Mouse (Mus musculus) stomach, embryonic 14.5 days (tissue): Measurements from ENCODE around the gene Pigk. TPM values are rescaled to one million over a fixed set of nuclear protein-coding genes. Genes with fewer than 3 reads are reported as not detected.

ENCODE experiments used
- ATAC-seq: fragments of 200-750 bp; cut with Nextera tagmentation; 2 replicates; pipeline ENCODE4 v1.8.0; 2017; ENCODE audit warnings: low read depth, moderate TSS enrichment; ENCODE audit not compliant: insufficient number of reproducible peaks, insufficient read depth, low FRiP score
- H3K27ac ChIP-seq: fragments of 300-500 bp; sonication (generic); 2 replicates; pipeline ENCODE4 v1.5.1; 2014; ENCODE audit warnings: mild to moderate bottlenecking, low read length, moderate library complexity, mixed read lengths
- H3K27me3 ChIP-seq: fragments of 300-500 bp; sonication (generic); 2 replicates; pipeline ENCODE4 v1.6.1; 2014; ENCODE audit warnings: low read length, control low read depth, mixed read lengths; ENCODE audit not compliant: control insufficient read depth, insufficient read depth
- H3K36me3 ChIP-seq: fragments of 300-500 bp; sonication (generic); 2 replicates; pipeline ENCODE4 v1.6.1; 2014; ENCODE audit warnings: mild to moderate bottlenecking, control low read depth, low read length, moderate library complexity, mixed read lengths; ENCODE audit not compliant: control insufficient read depth, insufficient read depth
- H3K4me1 ChIP-seq: fragments of 300-500 bp; sonication (generic); 2 replicates; pipeline ENCODE4 v1.6.1; 2014; ENCODE audit warnings: low read length, control low read depth, mixed read lengths; ENCODE audit not compliant: control insufficient read depth, insufficient read depth
- H3K4me2 ChIP-seq: fragments of 300-500 bp; sonication (generic); replicated peaks from 2 replicates; pipeline ENCODE4 v1.6.1; 2014; ENCODE audit warnings: low read depth, low read length, control low read depth
- H3K4me3 ChIP-seq: fragments of 300-500 bp; sonication (generic); 2 replicates; pipeline ENCODE4 v1.5.1; 2014; ENCODE audit warnings: low read depth, low read length, control low read depth
- H3K9ac ChIP-seq: fragments of 300-500 bp; sonication (generic); replicated peaks from 2 replicates; pipeline ENCODE4 v1.6.1; 2014; ENCODE audit warnings: low read depth, mild to moderate bottlenecking, control low read depth, low read length, moderate library complexity, mixed read lengths
- H3K9me3 ChIP-seq: fragments of 300-500 bp; sonication (generic); 2 replicates; pipeline ENCODE4 v1.6.1; 2016; ENCODE audit warnings: low read depth, low read length, control low read depth; ENCODE audit not compliant: control insufficient read depth
- WGBS: fragments of 180-500 bp; shearing (Covaris S2); extraction: QIAGEN DNeasy Blood & Tissue Kit; methylation state at CpG from one replicate; pipeline ENCODE4 v1.1.7; 2014; 5-methylcytosine and 5-hydroxymethylcytosine counted together
- polyA plus RNA-seq: library from polyadenylated mRNA; unstranded; fragments of >200 nt; fragmentation: Nextera tagmentation; extraction: Ambion mirVana; gene quantifications from 2 replicates; pipeline ENCODE4 v1.2.1, GENCODE M21; 2014

Pigk gene
- polyA plus RNA-seq, 1 experiment from 2014 or later = 55.2 TPM

DNA sequence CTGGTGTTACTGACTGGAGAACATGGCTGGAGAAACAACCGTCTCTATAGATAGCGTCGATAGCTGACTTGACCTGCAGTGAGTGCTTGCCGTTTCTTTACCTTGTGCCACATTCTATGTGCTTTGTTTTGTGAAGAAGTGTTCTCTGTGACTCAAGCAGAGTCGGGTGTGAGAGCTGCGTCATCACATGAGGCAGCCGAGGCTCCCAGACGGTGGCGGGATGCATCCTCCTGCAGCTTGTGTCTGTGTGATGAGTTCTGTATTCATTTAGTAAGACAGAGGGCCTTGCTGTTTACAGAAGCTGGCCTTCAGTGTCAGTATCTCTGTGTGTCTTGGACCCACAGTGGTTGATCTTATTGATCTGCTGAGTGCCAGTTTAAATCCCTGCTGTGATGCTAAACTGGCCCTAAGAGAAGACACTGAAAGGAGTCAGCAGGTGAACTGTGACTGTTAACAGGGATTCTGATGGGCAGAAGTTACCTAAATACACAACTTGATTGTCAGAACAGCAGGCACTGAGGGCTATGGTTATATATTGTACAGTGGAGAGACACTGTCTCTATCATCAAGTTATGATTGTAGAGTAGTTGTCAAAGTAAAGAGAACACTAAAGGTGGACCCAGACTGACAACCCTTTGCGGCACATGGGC is 21.8 kb downstream of the Pigk start:
- Histone ChIP-seq H3K36me3 (no peaks in the 10 kb centered on the region), H3K4me1 (peaks cover 13% of the 10 kb centered on the region; the same call in 1 of the 2 replicates), H3K4me2 (no peak overlapping the region), H3K27ac (no peak overlapping the region), H3K9me3 (no peaks in the 10 kb centered on the region), H3K27me3 (no peaks in the 10 kb centered on the region), H3K4me3 (no peak overlapping the region), H3K9ac (no peak overlapping the region)
- ATAC-seq = no peak
- WGBS = 57% methylated on average over 10 of the region's 10 CpGs

DNA sequence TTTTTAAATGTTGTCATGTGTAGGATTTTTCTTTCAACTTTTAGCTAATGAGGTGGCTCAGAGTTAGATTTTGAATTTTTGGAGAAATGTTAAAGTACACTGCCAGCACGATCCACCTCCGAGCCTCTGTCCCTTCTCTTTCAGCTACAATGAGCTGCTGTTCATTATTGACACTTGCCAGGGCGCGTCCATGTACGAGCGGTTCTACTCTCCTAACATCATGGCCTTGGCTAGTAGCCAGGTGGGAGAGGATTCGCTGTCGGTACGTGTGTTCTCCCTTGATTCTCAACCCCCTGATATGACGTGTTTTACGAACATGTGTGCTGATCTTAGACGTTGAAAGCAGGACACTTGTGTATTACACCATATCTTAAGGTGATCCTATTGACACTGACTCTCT is 30.4 kb downstream of the Pigk start:
- no peaks in the 10 kb centered on the region for H3K4me1 ChIP-seq
- no peaks in the 10 kb centered on the region for H3K9me3 ChIP-seq
- no peak overlapping the region for H3K4me2 ChIP-seq
- no peak for ATAC-seq
- H3K27ac ChIP-seq = no peak overlapping the region
- H3K27me3 ChIP-seq = no peaks in the 10 kb centered on the region
- no peaks in the 10 kb centered on the region; the same call in 1 of the 2 replicates for H3K36me3 ChIP-seq
- no peak overlapping the region for H3K4me3 ChIP-seq
- no peak overlapping the region for H3K9ac ChIP-seq
- 86% methylated on average over 12 of the region's 12 CpGs for WGBS

DNA sequence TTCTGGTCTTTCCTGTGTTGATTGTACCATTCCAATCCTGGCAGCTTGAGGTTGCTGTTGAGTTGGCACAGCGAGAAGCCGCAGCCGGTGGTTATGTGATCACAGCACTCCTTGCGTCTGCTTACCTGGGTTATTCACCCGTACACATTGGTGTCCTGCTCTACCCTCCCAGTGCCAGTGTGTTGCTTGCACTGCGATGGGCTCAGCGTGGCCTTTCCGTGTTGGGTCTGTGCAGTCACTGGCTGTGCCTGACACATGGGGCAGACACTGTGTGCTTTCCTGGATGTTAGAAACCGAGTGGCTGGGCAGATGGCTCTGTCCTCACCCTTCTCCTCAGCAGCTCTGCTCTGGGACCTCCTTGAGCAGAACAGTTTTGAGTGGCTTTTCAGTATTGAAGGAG is 31.7 kb downstream of the Pigk start:
- Histone ChIP-seq H3K27me3 (no peaks in the 10 kb centered on the region), H3K9ac (no peak overlapping the region), H3K4me1 (no peaks in the 10 kb centered on the region), H3K9me3 (no peaks in the 10 kb centered on the region), H3K36me3 (no peaks in the 10 kb centered on the region; the same call in 1 of the 2 replicates), H3K4me2 (no peak overlapping the region), H3K27ac (no peak overlapping the region), H3K4me3 (no peak overlapping the region)
- 96% methylated on average over 9 of the region's 9 CpGs for WGBS
- no peak for ATAC-seq

DNA sequence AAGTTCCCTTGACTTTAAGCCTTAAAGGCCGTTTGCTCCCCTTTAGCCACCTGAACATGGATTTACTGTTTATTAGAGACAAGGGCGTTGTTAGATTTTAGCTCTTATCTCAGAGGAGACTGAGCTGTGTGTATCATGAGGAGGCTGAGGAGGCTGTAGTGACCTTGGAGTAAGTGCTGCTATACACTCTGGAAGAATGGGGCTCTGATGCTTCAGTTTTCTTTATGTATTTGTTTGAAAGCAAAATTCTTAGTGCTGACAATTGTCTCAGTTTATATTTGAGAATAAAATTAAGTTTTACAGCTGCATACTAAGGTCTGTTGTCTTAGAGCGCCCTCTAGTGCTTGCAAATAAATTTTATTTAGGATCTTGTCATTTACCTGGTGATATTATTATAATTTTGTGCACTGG is 35.6 kb downstream of the Pigk start:
- ATAC-seq = no peak; the same call in 1 of the 2 replicates
- no peak overlapping the region for H3K27ac ChIP-seq
- no peaks in the 10 kb centered on the region for H3K9me3 ChIP-seq
- no peaks in the 10 kb centered on the region for H3K4me1 ChIP-seq
- 31% methylated on average over 3 of the region's 3 CpGs for WGBS
- no peaks in the 10 kb centered on the region; the same call in 1 of the 2 replicates for H3K36me3 ChIP-seq
- H3K4me2 ChIP-seq = no peak overlapping the region
- H3K9ac ChIP-seq = no peak overlapping the region
- H3K27me3 ChIP-seq = no peaks in the 10 kb centered on the region
- H3K4me3 ChIP-seq = no peak overlapping the region

DNA sequence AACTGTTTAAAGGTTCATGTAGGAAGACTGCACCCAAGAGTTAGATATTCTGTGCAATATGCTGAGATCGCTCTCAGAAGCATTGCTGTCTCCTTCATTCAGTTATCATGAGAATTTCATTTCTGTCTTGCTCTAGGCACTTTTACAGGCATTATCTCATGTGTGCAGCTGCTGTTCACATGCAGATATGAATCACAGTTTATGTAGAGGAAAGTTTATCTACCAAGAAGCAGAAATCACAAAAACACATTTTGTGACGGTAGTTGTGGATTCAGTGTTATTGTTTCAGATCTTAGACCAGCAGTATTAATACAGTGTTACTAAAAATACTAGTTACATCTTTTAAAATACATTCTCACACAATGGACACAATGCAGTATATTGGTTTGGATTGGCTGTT is 36.0 kb downstream of the Pigk start:
- Histone ChIP-seq H3K4me2 (no peak overlapping the region), H3K4me1 (no peaks in the 10 kb centered on the region), H3K27me3 (no peaks in the 10 kb centered on the region), H3K27ac (no peak overlapping the region), H3K4me3 (no peak overlapping the region), H3K36me3 (no peaks in the 10 kb centered on the region; the same call in 1 of the 2 replicates), H3K9me3 (no peaks in the 10 kb centered on the region), H3K9ac (no peak overlapping the region)
- ATAC-seq = no peak
- 70% methylated on average over 2 of the region's 2 CpGs for WGBS

DNA sequence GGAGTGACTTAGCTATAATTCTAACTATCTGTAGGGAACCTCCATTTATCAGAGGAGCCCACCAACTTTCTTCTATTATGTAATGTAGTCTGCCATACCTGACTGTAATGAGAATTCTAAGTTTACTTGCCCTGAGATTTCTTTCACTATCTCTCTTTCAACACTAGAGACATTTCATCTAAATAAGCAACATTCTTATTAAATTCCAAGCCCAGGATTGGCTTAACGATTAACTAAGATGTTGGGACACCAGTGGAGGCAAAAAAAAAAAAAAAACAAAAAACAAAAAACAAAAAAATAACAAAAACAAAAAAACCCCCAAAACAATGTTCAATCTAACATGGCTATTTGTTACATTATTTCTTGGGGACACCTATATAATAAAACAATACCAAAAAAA is 39.0 kb downstream of the Pigk start:
- H3K27ac ChIP-seq = no peak overlapping the region
- H3K36me3 ChIP-seq = no peaks in the 10 kb centered on the region
- H3K27me3 ChIP-seq = no peaks in the 10 kb centered on the region
- WGBS = 100% methylated on average over 1 of the region's 1 CpGs
- no peaks in the 10 kb centered on the region for H3K9me3 ChIP-seq
- 0 out of 2 replicates have a peak, but pooled peaks cover 5% of the 10 kb centered on the region for H3K4me1 ChIP-seq
- ATAC-seq = no peak
- H3K4me3 ChIP-seq = no peak overlapping the region
- no peak overlapping the region for H3K9ac ChIP-seq
- H3K4me2 ChIP-seq = no peak overlapping the region

DNA sequence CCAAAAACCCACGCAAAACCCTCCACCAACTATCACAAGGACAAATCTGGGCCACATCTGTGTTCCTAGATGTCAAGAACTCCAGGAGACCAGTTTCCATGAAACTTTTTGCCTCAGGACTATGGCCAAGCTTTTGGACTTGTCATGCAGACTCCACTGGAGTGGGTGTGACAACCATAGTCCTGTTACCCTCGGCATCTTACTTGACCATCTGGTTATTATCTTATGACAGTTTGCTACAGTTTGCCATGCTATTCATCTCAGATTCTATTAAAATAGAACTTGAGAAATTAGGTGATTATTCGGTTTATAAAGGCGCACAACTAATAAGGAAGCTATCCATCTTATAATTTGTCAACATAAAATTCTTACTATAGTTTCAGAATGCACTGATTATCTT is 39.4 kb downstream of the Pigk start:
- H3K36me3 ChIP-seq = no peaks in the 10 kb centered on the region
- ATAC-seq = no peak
- WGBS = 82% methylated on average over 4 of the region's 4 CpGs

DNA sequence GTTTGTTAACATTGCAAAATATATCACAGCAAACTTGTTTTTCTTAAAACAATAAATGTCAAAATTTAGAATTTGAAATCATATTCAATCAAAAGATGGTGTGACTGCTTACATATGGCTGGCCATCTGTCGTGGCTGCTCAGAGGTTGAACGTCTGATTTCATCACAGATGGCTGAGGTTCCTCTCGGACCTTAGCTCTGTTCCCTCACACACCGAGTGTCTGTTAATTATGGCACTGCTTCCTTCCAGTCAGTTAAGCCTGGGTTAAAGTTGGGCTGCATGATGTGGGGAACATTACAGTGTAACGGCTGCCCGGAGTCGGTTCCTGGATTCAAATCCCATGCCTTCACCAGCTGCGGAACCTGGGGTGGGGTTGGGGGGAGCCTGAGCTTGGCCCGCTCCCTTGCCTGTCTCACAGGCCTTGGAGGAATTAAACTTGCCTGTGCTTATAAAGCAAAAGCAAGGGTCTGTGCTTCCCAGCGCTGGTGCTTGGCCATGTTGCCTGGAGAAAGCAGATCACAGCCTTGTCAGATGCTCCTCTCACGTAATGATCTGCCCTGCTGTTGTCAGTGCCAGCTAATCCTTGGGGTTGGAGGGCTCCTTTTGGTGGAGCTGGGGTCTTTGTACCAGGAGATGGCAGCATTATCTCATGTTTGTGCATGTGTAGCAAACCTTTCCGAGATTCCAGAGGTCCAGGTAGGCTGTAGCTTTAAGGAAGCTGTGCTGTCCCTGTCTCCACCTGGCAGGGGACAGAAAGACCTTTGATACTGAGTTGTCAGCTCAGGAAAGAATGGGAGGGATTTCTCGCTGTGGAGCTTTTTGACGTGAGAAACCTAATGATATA is 40.2 kb downstream of the Pigk start:
- H3K36me3 ChIP-seq = no peaks in the 10 kb centered on the region
- no peak overlapping the region for H3K4me3 ChIP-seq
- no peak overlapping the region for H3K4me2 ChIP-seq
- no peak overlapping the region for H3K27ac ChIP-seq
- no peak overlapping the region for H3K9ac ChIP-seq
- H3K9me3 ChIP-seq = no peaks in the 10 kb centered on the region
- no peak for ATAC-seq
- H3K27me3 ChIP-seq = no peaks in the 10 kb centered on the region
- 0 out of 2 replicates have a peak, but pooled peaks cover 5% of the 10 kb centered on the region for H3K4me1 ChIP-seq
- WGBS = 74% methylated on average over 14 of the region's 14 CpGs

More for the DNA sequence above, 39.4 kb downstream of the Pigk start:
- H3K4me1 ChIP-seq = 0 out of 2 replicates have a peak, but pooled peaks cover 5% of the 10 kb centered on the region
- no peak overlapping the region for H3K4me2 ChIP-seq
- H3K27me3 ChIP-seq = no peaks in the 10 kb centered on the region
- no peak overlapping the region for H3K4me3 ChIP-seq
- no peak overlapping the region for H3K27ac ChIP-seq
- H3K9ac ChIP-seq = no peak overlapping the region
- no peaks in the 10 kb centered on the region for H3K9me3 ChIP-seq
